Mouse (Mus musculus): ENCODE measurements around the gene Olfr805. TPM values are rescaled to one million over a fixed set of nuclear protein-coding genes. Genes with fewer than 3 reads are reported as not detected.

The Olfr805 gene
- not detected for total RNA-seq (2021)
- long read RNA-seq, experiment 1: 0 reads
- long read RNA-seq, experiment 2: 0 reads

GRCm38 (mm10) chr10:129729275-129729674, at the start of gene Olfr805:
TSS of gene Olfr805 (minus strand) at chr10:129729375.
- no peak for DNase-seq (ENCODE audit: low spot score in 2 of 2)

DNA sequence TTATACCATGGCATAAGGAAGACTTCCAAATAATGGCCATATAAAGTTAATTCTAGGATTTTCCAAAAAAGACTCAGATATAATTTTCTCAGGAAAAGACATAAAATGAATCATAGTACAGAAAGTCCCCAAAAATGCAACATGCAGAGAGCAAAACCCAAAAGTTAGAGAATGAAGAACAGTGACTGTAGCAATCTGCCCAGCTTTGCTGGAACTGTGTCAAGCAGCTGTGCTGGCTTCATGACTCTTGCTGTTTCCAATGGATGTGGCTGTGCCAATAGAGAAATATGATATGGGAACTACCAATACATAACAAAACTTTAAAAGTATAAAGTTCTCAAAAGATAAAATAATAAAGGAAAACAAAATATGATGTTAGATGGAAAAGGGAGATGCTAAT, 48.9 kb upstream of the Olfr805 start:
- DNase-seq (ENCODE audit: low spot score in 2 of 2): no peak

DNA sequence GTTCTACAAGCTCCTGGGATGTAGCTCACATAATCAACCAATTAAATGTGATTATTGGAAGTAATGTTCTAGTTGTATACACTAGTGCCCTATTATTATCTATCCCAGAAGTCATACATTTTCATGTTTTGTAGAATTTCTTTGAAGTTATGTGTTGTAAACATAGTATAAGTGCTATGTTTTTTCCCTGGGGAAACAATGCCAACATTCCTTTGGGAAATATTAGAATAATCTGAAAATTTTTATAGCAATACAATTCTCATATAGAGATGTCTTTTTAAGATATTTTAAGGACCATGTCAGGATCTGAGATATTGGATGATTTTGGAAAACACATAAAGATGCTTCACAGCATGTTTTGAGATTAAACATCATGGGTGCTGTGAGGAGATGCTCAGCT, 45.2 kb upstream of the Olfr805 start, which contains the start of gene Olfr809:
Gene Olfr809, plus strand, starts transcription at position 301 of the 400 bp plus-strand sequence.
- no peak for DNase-seq (ENCODE audit: low spot score in 2 of 2)

GRCm38 (mm10) chr10:129765182-129765581, 36.0 kb upstream of the Olfr805 start, which contains the start of gene Olfr808:
TSS of gene Olfr808 (plus strand) at chr10:129765482.
- no peak for DNase-seq (ENCODE audit: low spot score in 2 of 2)

DNA sequence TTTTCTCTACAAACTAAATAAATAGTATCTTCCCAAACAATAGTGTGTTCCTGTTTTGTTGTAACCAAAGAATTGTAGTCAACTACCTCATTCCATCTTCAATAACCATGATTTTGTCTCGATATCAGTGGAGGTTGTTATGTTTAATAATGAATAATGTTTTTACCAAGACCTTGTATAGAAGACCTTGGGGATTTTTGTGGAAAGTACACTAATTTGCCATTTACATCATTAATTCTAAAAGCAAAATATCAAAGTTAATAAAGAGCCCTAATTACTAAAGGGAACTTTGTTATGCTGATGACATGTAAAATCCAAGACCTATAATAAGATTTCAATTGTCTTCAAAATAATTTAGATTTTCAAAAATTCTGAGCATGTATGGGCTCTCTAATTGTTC, 28.5 kb upstream of the Olfr805 start, which contains the start of gene Olfr807:
Gene Olfr807, minus strand, starts transcription at position 101 of the 400 bp plus-strand sequence.
- DNase-seq (ENCODE audit: low spot score in 2 of 2): no peak

GRCm38 (mm10) chr10:129741821-129742220, 12.6 kb upstream of the Olfr805 start, which contains the start of gene Olfr806:
TSS of gene Olfr806 (minus strand) at chr10:129741921.
- no peak for DNase-seq (ENCODE audit: low spot score in 2 of 2)

GRCm38 (mm10) chr10:129702910-129703309, 26.3 kb downstream of the Olfr805 start, which contains the start of gene Olfr804:
TSS of gene Olfr804 (plus strand) at chr10:129703210.
- DNase-seq (ENCODE audit: low spot score in 2 of 2): no peak

DNA sequence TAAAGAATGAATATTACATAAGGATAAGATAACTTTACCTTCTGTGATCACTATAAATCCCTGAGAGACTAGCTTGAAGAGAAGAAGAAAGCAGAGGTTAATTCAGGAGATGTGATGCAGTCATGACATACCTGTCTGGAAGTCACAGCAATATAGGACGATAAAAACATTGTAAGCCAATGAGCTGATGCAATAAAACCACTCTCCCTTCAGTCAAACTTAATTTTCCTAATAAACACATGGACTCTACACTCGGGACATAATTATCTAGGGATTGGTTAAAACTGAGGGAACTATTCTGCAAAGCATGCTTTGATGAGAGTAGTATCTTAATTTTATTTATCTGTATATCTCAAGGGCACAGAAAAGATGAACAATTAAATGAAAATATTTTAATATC, 35.0 kb downstream of the Olfr805 start, which contains the start of gene Olfr803:
Gene Olfr803, minus strand, starts transcription at position 101 of the 400 bp plus-strand sequence.
- DNase-seq (ENCODE audit: low spot score in 2 of 2): no peak

GRCm38 (mm10) chr10:129688069-129688468, 41.1 kb downstream of the Olfr805 start, which contains the start of gene Olfr802:
TSS of gene Olfr802 (minus strand) at chr10:129688169.
- DNase-seq (ENCODE audit: low spot score in 2 of 2): no peak

DNA sequence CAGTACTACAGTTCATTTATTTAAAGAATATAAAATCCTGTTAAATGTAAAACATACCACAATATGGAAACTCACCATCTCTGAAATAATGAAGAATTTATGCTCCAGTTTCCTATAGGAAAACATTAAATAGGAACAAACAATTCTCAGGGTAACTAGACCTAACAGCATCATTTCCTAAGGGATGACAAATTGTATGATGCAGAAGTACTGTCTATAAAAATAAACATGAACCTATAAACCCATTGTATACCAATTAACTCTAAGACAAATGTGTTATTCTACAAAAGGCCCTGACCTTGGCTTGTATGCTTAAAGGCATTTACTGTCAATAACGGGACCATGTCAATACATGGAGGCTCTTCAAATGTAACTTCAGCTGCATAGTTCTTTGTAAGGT, 55.4 kb downstream of the Olfr805 start, which contains the start of gene Olfr801:
Gene Olfr801, minus strand, starts transcription at position 101 of the 400 bp plus-strand sequence.
- DNase-seq (ENCODE audit: low spot score in 2 of 2): no peak

Small RNA genes within 50 kb of the gene (microRNA-seq; reads per million reads assigned to microRNA genes)
- 0 reads per million in 2 experiments for gene Gm24485

Other genes with a start within 250 kb of the Olfr805 start
- not detected for gene Olfr789, start 244.6 kb downstream of the Olfr805 start, total RNA-seq (2021)
- not detected for gene Olfr790, start 230.9 kb downstream of the Olfr805 start, total RNA-seq (2021)
- gene Olfr791, start 207.6 kb downstream of the Olfr805 start, total RNA-seq (2021): not detected
- not detected for gene Olfr792, start 190.2 kb downstream of the Olfr805 start, total RNA-seq (2021)
- gene Olfr794, start 161.7 kb downstream of the Olfr805 start, total RNA-seq (2021): not detected
- gene Olfr796, start 116.8 kb downstream of the Olfr805 start, total RNA-seq (2021): not detected
- gene Olfr798, start 101.4 kb downstream of the Olfr805 start, total RNA-seq (2021): not detected
- gene Olfr799, start 91.9 kb downstream of the Olfr805 start, total RNA-seq (2021): not detected
- not detected for gene Olfr800, start 71.7 kb downstream of the Olfr805 start, total RNA-seq (2021)
- not detected for gene Olfr801, start 55.5 kb downstream of the Olfr805 start, total RNA-seq (2021)
- under 1 TPM; 0.10 to 0.18 TPM for gene Olfr802, start 41.2 kb downstream of the Olfr805 start, total RNA-seq (2021)
- gene Olfr803, start 35.1 kb downstream of the Olfr805 start, total RNA-seq (2021): not detected
- gene Olfr804, start 26.2 kb downstream of the Olfr805 start, total RNA-seq (2021): not detected
- gene Olfr806, start 12.5 kb upstream of the Olfr805 start, total RNA-seq (2021): not detected
- not detected for gene Olfr807, start 28.4 kb upstream of the Olfr805 start, total RNA-seq (2021)
- gene Olfr808, start 36.1 kb upstream of the Olfr805 start, total RNA-seq (2021): not detected
- gene Olfr809, start 45.3 kb upstream of the Olfr805 start, total RNA-seq (2021): not detected
- gene Olfr810, start 65.5 kb upstream of the Olfr805 start, total RNA-seq (2021): not detected
- gene Olfr811, start 75.0 kb upstream of the Olfr805 start, total RNA-seq (2021): not detected
- not detected for gene Olfr812, start 116.7 kb upstream of the Olfr805 start, total RNA-seq (2021)
- not detected for gene Olfr813, start 126.0 kb upstream of the Olfr805 start, total RNA-seq (2021)
- not detected for gene Olfr814, start 150.5 kb upstream of the Olfr805 start, total RNA-seq (2021)
- gene Olfr815, start 176.5 kb upstream of the Olfr805 start, total RNA-seq (2021): not detected
- gene Olfr816, start 186.2 kb upstream of the Olfr805 start, total RNA-seq (2021): not detected
- not detected for gene Olfr818, start 219.7 kb upstream of the Olfr805 start, total RNA-seq (2021)
- gene Olfr819, start 237.9 kb upstream of the Olfr805 start, total RNA-seq (2021): not detected
- not detected for gene Olfr247, start 246.8 kb upstream of the Olfr805 start, total RNA-seq (2021)

All from layer of hippocampus, postnatal 14 days (tissue).